Mouse (Mus musculus): ENCODE measurements around the gene Pianp. TPM values are rescaled to one million over a fixed set of nuclear protein-coding genes. Genes with fewer than 3 reads are reported as not detected.

The Pianp gene
- polyA plus RNA-seq, 1 experiment from 2014 or later: 1.9 TPM

DNA sequence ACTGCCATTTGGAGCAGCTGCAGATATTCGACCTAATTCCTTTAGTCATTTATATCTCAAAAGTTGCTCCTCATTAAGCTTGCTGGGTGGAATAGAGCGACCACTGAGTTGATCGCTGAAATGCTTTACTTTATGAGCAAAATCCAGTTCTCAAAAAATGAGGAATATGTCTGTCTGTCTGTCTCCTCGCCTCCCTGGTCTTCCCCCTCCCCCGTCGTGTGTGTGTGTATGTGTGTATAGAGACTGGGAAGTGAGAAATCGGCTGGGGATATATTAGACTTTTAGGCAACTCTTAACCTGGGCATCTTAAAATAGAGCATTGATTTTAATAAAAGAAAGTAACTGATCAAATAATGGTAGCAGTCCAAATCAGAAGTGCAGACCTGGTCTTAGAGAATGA is 43.7 kb downstream of the Pianp start:
- no peaks in the 10 kb centered on the region for H3K4me1 ChIP-seq (ENCODE audit: control insufficient read depth, insufficient read depth, low read length)
- ATAC-seq (replicated peaks; ENCODE audit: insufficient number of reproducible peaks, low FRiP score, low TSS enrichment, low read depth) (no peak), DNase-seq (ENCODE audit: low spot score) (no peak)
- H3K9ac ChIP-seq (replicated peaks; ENCODE audit: low read length): peak overlapping the region; percentile 74
- H3K27me3 ChIP-seq (ENCODE audit: control insufficient read depth, insufficient read depth, low read length): no peaks in the 10 kb centered on the region
- 23% methylated on average over 7 of the region's 7 CpGs for WGBS
- H3K36me3 ChIP-seq (replicated peaks; ENCODE audit: control insufficient read depth, insufficient read depth, low read depth, low read length): peaks cover 6% of the 10 kb centered on the region; the same call in 1 of the 2 replicates
- peak overlapping the region; percentile 32; the same call in 1 of the 2 replicates for H3K27ac ChIP-seq (replicated peaks; ENCODE audit: low read depth, low read length)
- peak overlapping the region; percentile 77 for H3K4me3 ChIP-seq (ENCODE audit: low read depth, low read length)
- peak overlapping the region; percentile 46 for H3K4me2 ChIP-seq (ENCODE audit: low read depth, low read length)
- no peaks in the 10 kb centered on the region for H3K9me3 ChIP-seq (replicated peaks; ENCODE audit: control insufficient read depth, low read length)

DNA sequence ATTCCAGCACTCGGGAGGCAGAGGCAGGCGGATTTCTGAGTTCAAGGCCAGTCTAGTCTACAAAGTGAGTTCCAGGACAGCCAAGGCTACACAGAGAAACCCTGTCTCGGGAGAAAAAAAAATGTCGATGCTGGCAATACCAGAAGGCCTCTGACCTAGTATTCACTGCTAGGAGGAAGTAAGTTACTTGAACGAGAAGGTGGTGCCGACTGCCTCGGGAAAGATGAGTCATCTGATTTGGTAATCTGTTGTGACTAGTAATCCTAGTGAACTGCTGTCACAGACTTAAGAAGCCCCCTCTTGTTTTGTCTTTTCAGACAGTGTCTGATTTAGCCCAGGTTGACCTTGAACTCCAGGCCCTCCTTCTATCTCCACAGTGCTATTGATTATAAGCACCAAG is 44.6 kb downstream of the Pianp start:
- Histone ChIP-seq H3K4me1 (ENCODE audit: control insufficient read depth, insufficient read depth, low read length) (no peaks in the 10 kb centered on the region), H3K9me3 (replicated peaks; ENCODE audit: control insufficient read depth, low read length) (no peaks in the 10 kb centered on the region), H3K27me3 (ENCODE audit: control insufficient read depth, insufficient read depth, low read length) (no peaks in the 10 kb centered on the region), H3K9ac (replicated peaks; ENCODE audit: low read length) (no peak overlapping the region), H3K36me3 (replicated peaks; ENCODE audit: control insufficient read depth, insufficient read depth, low read depth, low read length) (peaks cover 6% of the 10 kb centered on the region; the same call in 1 of the 2 replicates), H3K27ac (replicated peaks; ENCODE audit: low read depth, low read length) (no peak overlapping the region), H3K4me3 (ENCODE audit: low read depth, low read length) (no peak overlapping the region), H3K4me2 (ENCODE audit: low read depth, low read length) (no peak overlapping the region)
- DNase-seq (ENCODE audit: low spot score): no peak
- 90% methylated on average over 7 of the region's 7 CpGs for WGBS
- ATAC-seq (replicated peaks; ENCODE audit: insufficient number of reproducible peaks, low FRiP score, low TSS enrichment, low read depth): no peak

DNA sequence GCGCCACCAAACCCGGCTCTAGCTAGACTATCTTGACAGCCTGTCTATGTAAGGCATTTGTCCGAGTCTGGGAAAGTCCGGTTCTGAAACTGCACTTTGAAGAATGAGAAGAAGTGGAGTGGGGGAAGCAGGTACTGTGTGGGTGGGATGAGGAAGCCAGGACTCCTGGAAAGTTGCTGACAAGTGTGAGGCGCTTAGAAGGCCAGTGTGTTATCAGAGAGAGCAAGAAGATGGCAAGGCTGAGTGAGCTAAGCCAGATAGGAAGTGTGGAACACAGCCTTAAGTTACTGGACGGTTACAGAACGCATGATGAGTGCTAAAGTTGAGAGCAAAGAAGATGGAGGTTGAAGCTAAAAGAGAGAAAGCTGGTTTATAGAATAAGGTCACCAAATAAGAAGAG is 45.6 kb downstream of the Pianp start:
- Histone ChIP-seq H3K27me3 (ENCODE audit: control insufficient read depth, insufficient read depth, low read length) (no peaks in the 10 kb centered on the region), H3K36me3 (replicated peaks; ENCODE audit: control insufficient read depth, insufficient read depth, low read depth, low read length) (peaks cover 6% of the 10 kb centered on the region; the same call in 1 of the 2 replicates), H3K9ac (replicated peaks; ENCODE audit: low read length) (no peak overlapping the region), H3K4me1 (ENCODE audit: control insufficient read depth, insufficient read depth, low read length) (no peaks in the 10 kb centered on the region), H3K4me2 (ENCODE audit: low read depth, low read length) (no peak overlapping the region), H3K4me3 (ENCODE audit: low read depth, low read length) (no peak overlapping the region), H3K27ac (replicated peaks; ENCODE audit: low read depth, low read length) (no peak overlapping the region), H3K9me3 (replicated peaks; ENCODE audit: control insufficient read depth, low read length) (no peaks in the 10 kb centered on the region)
- DNase-seq (ENCODE audit: low spot score) (no peak), ATAC-seq (replicated peaks; ENCODE audit: insufficient number of reproducible peaks, low FRiP score, low TSS enrichment, low read depth) (no peak)
- WGBS: 94% methylated on average over 7 of the region's 7 CpGs

DNA sequence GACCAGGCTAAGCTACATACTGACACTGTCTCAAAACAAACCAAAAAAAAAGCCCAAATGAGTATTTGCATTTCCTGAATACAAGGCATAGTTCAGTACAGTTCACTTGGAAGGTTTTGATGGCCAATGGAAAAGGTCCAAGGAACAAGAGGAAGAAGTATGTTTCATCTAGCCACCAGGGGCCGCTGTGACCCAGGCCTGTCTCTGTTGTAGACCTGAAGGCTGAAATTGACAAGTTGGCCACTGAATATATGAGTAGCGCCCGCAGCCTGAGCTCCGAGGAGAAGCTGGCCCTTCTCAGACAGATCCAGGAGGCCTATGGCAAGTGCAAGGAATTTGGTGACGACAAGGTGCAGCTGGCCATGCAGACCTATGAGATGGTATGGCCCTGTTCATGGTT is 50.2 kb downstream of the Pianp start:
- H3K4me1 ChIP-seq (ENCODE audit: control insufficient read depth, insufficient read depth, low read length): no peaks in the 10 kb centered on the region
- no peak overlapping the region for H3K9ac ChIP-seq (replicated peaks; ENCODE audit: low read length)
- no peak overlapping the region for H3K27ac ChIP-seq (replicated peaks; ENCODE audit: low read depth, low read length)
- H3K27me3 ChIP-seq (ENCODE audit: control insufficient read depth, insufficient read depth, low read length): no peaks in the 10 kb centered on the region
- peak; percentile 85 for DNase-seq (ENCODE audit: low spot score)
- H3K36me3 ChIP-seq (replicated peaks; ENCODE audit: control insufficient read depth, insufficient read depth, low read depth, low read length): peaks cover 12% of the 10 kb centered on the region
- H3K9me3 ChIP-seq (replicated peaks; ENCODE audit: control insufficient read depth, low read length): no peaks in the 10 kb centered on the region
- no peak for ATAC-seq (replicated peaks; ENCODE audit: insufficient number of reproducible peaks, low FRiP score, low TSS enrichment, low read depth)
- 47% methylated on average over 5 of the region's 5 CpGs for WGBS
- no peak overlapping the region for H3K4me2 ChIP-seq (ENCODE audit: low read depth, low read length)
- no peak overlapping the region for H3K4me3 ChIP-seq (ENCODE audit: low read depth, low read length)

DNA sequence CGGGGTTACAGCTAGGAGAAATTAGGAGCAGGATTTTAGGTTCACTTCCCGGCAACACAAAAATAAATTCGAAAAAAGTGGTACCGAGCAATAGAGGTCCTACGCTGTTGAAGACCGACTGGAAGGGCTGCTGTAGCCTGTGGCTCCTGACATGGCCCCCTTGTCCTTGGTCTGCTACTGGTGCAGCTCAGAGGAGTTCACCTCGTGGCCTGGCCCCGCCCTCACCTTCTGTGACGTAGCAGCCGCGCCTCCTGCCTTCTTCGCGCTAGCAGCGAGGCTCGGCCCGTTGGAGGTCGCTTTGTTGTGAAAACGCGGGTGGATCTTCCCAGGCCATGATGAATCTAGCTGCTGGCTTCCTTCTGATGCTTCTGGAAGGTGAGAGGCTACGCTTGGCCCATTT is 53.2 kb downstream of the Pianp start, which contains the start of gene Acrbp:
TSS of gene Acrbp (plus strand) at position 12 of the 400 bp plus-strand sequence.
- ATAC-seq (replicated peaks; ENCODE audit: insufficient number of reproducible peaks, low FRiP score, low TSS enrichment, low read depth): 0 out of 2 replicates have a peak, but pooled peaks have one; percentile 22
- H3K9ac ChIP-seq (replicated peaks; ENCODE audit: low read length): no peak within 1 kb of the TSS
- 27% methylated on average over 20 of the region's 20 CpGs for WGBS
- no peaks in the 10 kb centered on the region for H3K4me1 ChIP-seq (ENCODE audit: control insufficient read depth, insufficient read depth, low read length)
- no peak for DNase-seq (ENCODE audit: low spot score)
- no peaks in the 10 kb centered on the region for H3K27me3 ChIP-seq (ENCODE audit: control insufficient read depth, insufficient read depth, low read length)
- H3K4me3 ChIP-seq (ENCODE audit: low read depth, low read length): no peak within 1 kb of the TSS
- no peaks in the 10 kb centered on the region for H3K9me3 ChIP-seq (replicated peaks; ENCODE audit: control insufficient read depth, low read length)
- H3K36me3 ChIP-seq (replicated peaks; ENCODE audit: control insufficient read depth, insufficient read depth, low read depth, low read length): peaks cover 9% of the 10 kb centered on the region
- no peak within 1 kb of the TSS for H3K27ac ChIP-seq (replicated peaks; ENCODE audit: low read depth, low read length)
- no peak within 1 kb of the TSS for H3K4me2 ChIP-seq (ENCODE audit: low read depth, low read length)

DNA sequence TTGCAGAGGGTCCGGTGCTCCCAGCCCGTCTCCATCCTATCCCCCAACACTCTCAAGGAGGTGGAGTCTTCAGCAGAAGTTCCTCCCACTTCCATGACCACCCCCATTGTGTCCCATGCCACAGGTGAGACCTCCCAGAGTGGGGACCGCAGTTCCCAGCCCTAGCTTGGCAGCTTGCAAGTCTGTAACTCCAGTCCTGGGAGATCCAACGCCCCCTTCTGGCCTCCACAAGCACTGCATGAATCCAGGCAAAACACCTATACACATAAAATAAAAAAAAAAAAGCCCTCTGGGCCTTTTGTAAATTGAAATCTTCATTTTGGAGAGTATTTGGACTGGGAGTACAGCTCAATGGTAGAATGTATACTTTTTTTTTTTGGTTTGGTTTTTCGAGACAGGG is 54.7 kb downstream of the Pianp start:
- Histone ChIP-seq H3K4me2 (ENCODE audit: low read depth, low read length) (no peak overlapping the region), H3K36me3 (replicated peaks; ENCODE audit: control insufficient read depth, insufficient read depth, low read depth, low read length) (peaks cover 9% of the 10 kb centered on the region), H3K4me1 (ENCODE audit: control insufficient read depth, insufficient read depth, low read length) (no peaks in the 10 kb centered on the region), H3K4me3 (ENCODE audit: low read depth, low read length) (no peak overlapping the region), H3K27me3 (ENCODE audit: control insufficient read depth, insufficient read depth, low read length) (no peaks in the 10 kb centered on the region), H3K9ac (replicated peaks; ENCODE audit: low read length) (no peak overlapping the region), H3K27ac (replicated peaks; ENCODE audit: low read depth, low read length) (no peak overlapping the region), H3K9me3 (replicated peaks; ENCODE audit: control insufficient read depth, low read length) (no peaks in the 10 kb centered on the region)
- WGBS: 70% methylated on average over 5 of the region's 5 CpGs
- DNase-seq (ENCODE audit: low spot score) (no peak), ATAC-seq (replicated peaks; ENCODE audit: insufficient number of reproducible peaks, low FRiP score, low TSS enrichment, low read depth) (no peak)

Other genes starting within 250 kb of the Pianp start
- not detected in 2 replicates for gene Gm45234, start 240.7 kb upstream of the Pianp start, polyA plus RNA-seq (2014; fragmentation: Nextera tagmentation; extraction: Ambion mirVana)
- 9.0 and 9.6 TPM in 2 replicates for gene Atn1, start 240.2 kb upstream of the Pianp start, polyA plus RNA-seq (2014; fragmentation: Nextera tagmentation; extraction: Ambion mirVana)
- 4.3 and 4.5 TPM in 2 replicates for gene Eno2, start 227.0 kb upstream of the Pianp start, polyA plus RNA-seq (2014; fragmentation: Nextera tagmentation; extraction: Ambion mirVana)
- gene Lrrc23, start 217.0 kb upstream of the Pianp start, polyA plus RNA-seq (2014; fragmentation: Nextera tagmentation; extraction: Ambion mirVana): 0.29 and 0.97 TPM in 2 replicates
- gene Spsb2, start 188.0 kb upstream of the Pianp start, polyA plus RNA-seq (2014; fragmentation: Nextera tagmentation; extraction: Ambion mirVana): 4.7 and 4.8 TPM in 2 replicates
- gene Tpi1, start 182.4 kb upstream of the Pianp start, polyA plus RNA-seq (2014; fragmentation: Nextera tagmentation; extraction: Ambion mirVana): 721 and 787 TPM in 2 replicates
- 128 and 133 TPM in 2 replicates for gene Usp5, start 167.2 kb upstream of the Pianp start, polyA plus RNA-seq (2014; fragmentation: Nextera tagmentation; extraction: Ambion mirVana)
- gene Cdca3, start 167.1 kb upstream of the Pianp start, polyA plus RNA-seq (2014; fragmentation: Nextera tagmentation; extraction: Ambion mirVana): 210 and 212 TPM in 2 replicates
- gene Gnb3, start 156.4 kb upstream of the Pianp start, polyA plus RNA-seq (2014; fragmentation: Nextera tagmentation; extraction: Ambion mirVana): 0.27 and 0.56 TPM in 2 replicates
- 14.7 and 18.5 TPM in 2 replicates for gene P3h3, start 138.9 kb upstream of the Pianp start, polyA plus RNA-seq (2014; fragmentation: Nextera tagmentation; extraction: Ambion mirVana)
- gene Gpr162, start 132.7 kb upstream of the Pianp start, polyA plus RNA-seq (2014; fragmentation: Nextera tagmentation; extraction: Ambion mirVana): 0.59 and 0.72 TPM in 2 replicates
- gene Cd4, start 108.5 kb upstream of the Pianp start, polyA plus RNA-seq (2014; fragmentation: Nextera tagmentation; extraction: Ambion mirVana): not detected in 2 replicates
- gene Lag3, start 85.0 kb upstream of the Pianp start, polyA plus RNA-seq (2014; fragmentation: Nextera tagmentation; extraction: Ambion mirVana): 1.7 and 1.8 TPM in 2 replicates
- gene Ptms, start 76.6 kb upstream of the Pianp start, polyA plus RNA-seq (2014; fragmentation: Nextera tagmentation; extraction: Ambion mirVana): 184 and 213 TPM in 2 replicates
- 391 and 402 TPM in 2 replicates for gene Mlf2, start 65.3 kb upstream of the Pianp start, polyA plus RNA-seq (2014; fragmentation: Nextera tagmentation; extraction: Ambion mirVana)
- 118 and 125 TPM in 2 replicates for gene Cops7a, start 31.2 kb upstream of the Pianp start, polyA plus RNA-seq (2014; fragmentation: Nextera tagmentation; extraction: Ambion mirVana)
- 7.7 and 10.6 TPM in 2 replicates for gene Zfp384, start 12.5 kb downstream of the Pianp start, polyA plus RNA-seq (2014; fragmentation: Nextera tagmentation; extraction: Ambion mirVana)
- 141 and 145 TPM in 2 replicates for gene Ing4, start 43.1 kb downstream of the Pianp start, polyA plus RNA-seq (2014; fragmentation: Nextera tagmentation; extraction: Ambion mirVana)
- gene Acrbp, start 53.0 kb downstream of the Pianp start, polyA plus RNA-seq (2014; fragmentation: Nextera tagmentation; extraction: Ambion mirVana): 10.0 and 12.5 TPM in 2 replicates
- 0.25 and 0.49 TPM in 2 replicates for gene Lpar5, start 71.2 kb downstream of the Pianp start, polyA plus RNA-seq (2014; fragmentation: Nextera tagmentation; extraction: Ambion mirVana)
- 93.2 and 94.5 TPM in 2 replicates for gene Chd4, start 99.3 kb downstream of the Pianp start, polyA plus RNA-seq (2014; fragmentation: Nextera tagmentation; extraction: Ambion mirVana)
- gene Nop2, start 135.2 kb downstream of the Pianp start, polyA plus RNA-seq (2014; fragmentation: Nextera tagmentation; extraction: Ambion mirVana): 66.3 and 69.8 TPM in 2 replicates
- gene Iffo1, start 148.5 kb downstream of the Pianp start, polyA plus RNA-seq (2014; fragmentation: Nextera tagmentation; extraction: Ambion mirVana): 7.0 and 10.3 TPM in 2 replicates
- 2,314 and 2,539 TPM in 2 replicates for gene Gapdh, start 169.8 kb downstream of the Pianp start, polyA plus RNA-seq (2014; fragmentation: Nextera tagmentation; extraction: Ambion mirVana)
- 135 and 136 TPM in 2 replicates for gene Ncapd2, start 195.0 kb downstream of the Pianp start, polyA plus RNA-seq (2014; fragmentation: Nextera tagmentation; extraction: Ambion mirVana)
- gene Mrpl51, start 195.1 kb downstream of the Pianp start, polyA plus RNA-seq (2014; fragmentation: Nextera tagmentation; extraction: Ambion mirVana): 205 and 217 TPM in 2 replicates
- 1.2 and 1.4 TPM in 2 replicates for gene Vamp1, start 218.9 kb downstream of the Pianp start, polyA plus RNA-seq (2014; fragmentation: Nextera tagmentation; extraction: Ambion mirVana)
- 1.0 and 1.1 TPM in 2 replicates for gene Tapbpl, start 235.2 kb downstream of the Pianp start, polyA plus RNA-seq (2014; fragmentation: Nextera tagmentation; extraction: Ambion mirVana)
- 0.22 TPM in 1 of 2 replicates, not detected in the other for gene Cd27, start 240.3 kb downstream of the Pianp start, polyA plus RNA-seq (2014; fragmentation: Nextera tagmentation; extraction: Ambion mirVana)